Mouse (Mus musculus) olfactory bulb, adult 2 months (tissue): Measurements from ENCODE around the gene Ccnb1. TPM values are rescaled to one million over a fixed set of nuclear protein-coding genes. Genes with fewer than 3 reads are reported as not detected.

Experiments used
- H3K27ac ChIP-seq: fragments of 200-500 bp; 2 replicates; pipeline ENCODE4 v1.5.1; 2012; ENCODE audit warnings: low read depth, low read length; ENCODE audit not compliant: insufficient read depth
- H3K4me1 ChIP-seq: fragments of 200-500 bp; 2 replicates; pipeline ENCODE4 v1.6.1; 2012; ENCODE audit warnings: low read length; ENCODE audit not compliant: control insufficient read depth, insufficient read depth
- H3K4me3 ChIP-seq: fragments of 200-500 bp; 2 replicates; pipeline ENCODE4 v1.5.1; 2012; ENCODE audit warnings: mild to moderate bottlenecking, low read depth, low read length, moderate library complexity; ENCODE audit not compliant: insufficient read depth
- CTCF ChIP-seq: fragments of 200-500 bp; IDR thresholded peaks from 2 replicates; pipeline ENCODE4 v1.5.1; 2012; ENCODE audit warnings: low read depth, mild to moderate bottlenecking, low read length, moderate library complexity; ENCODE audit not compliant: insufficient read depth
- POLR2A ChIP-seq: fragments of 200-500 bp; IDR thresholded peaks from 2 replicates; pipeline ENCODE4 v1.6.1; 2012; ENCODE audit warnings: mild to moderate bottlenecking, low read depth, low read length, moderate library complexity; ENCODE audit not compliant: insufficient read depth
- WGBS: fragments of 180-500 bp; shearing (Covaris S2); methylation state at CpG from one replicate; pipeline ENCODE4 v1.1.7; 2018; 5-methylcytosine and 5-hydroxymethylcytosine counted together
- polyA plus RNA-seq: library from polyadenylated mRNA; stranded (reverse); fragments of >200 nt; gene quantifications from 2 replicates; pipeline ENCODE4 v1.2.4, GENCODE M21; 2012; ENCODE audit warnings: low replicate concordance; ENCODE audit not compliant: missing spikeins, insufficient read depth, insufficient read length

Ccnb1 gene
- not detected in 2 replicates for polyA plus RNA-seq

- TF ChIP-seq CTCF, result no peak
- TF ChIP-seq POLR2A, result no peak
- Histone ChIP-seq H3K4me3 (peak within 1 kb of the TSS; percentile 55), H3K4me1 (peaks cover 4% of the 10 kb centered on the region; the same call in 1 of the 2 replicates), H3K27ac (no peak within 1 kb of the TSS)
- WGBS, result under 1% methylated on average over 35 of the region's 35 CpGs
Measured at GRCm38 (mm10) chr13:100786414-100786867, at the start of gene Ccnb1. Gene Ccnb1, minus strand, starts transcription at chr13:100786570.

DNA sequence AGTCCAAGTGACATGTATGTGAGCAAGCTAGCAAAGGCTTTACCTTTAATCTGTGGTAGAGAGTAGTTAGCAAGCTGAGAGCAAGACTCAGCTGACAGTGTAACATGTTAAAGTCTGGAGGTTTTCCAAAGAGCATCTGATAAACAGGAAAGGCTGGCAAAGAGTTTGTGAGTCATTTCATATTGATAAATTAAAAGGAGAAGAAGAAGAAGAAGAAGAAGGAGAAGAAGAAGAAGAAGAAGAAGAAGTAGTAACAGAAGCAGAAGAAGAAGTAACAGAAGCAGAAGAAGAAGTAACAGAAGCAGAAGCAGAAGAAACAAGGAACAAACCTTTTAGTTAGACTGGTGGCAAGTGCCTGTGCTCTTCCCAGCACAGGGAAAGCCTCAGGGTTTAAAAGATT, 48.4 kb upstream of the Ccnb1 start:
- H3K4me3 ChIP-seq, result no peak overlapping the region
- no peak for TF ChIP-seq CTCF
- no peak for TF ChIP-seq POLR2A
- peaks cover 3% of the 10 kb centered on the region for H3K4me1 ChIP-seq
- H3K27ac ChIP-seq, result no peak overlapping the region

DNA sequence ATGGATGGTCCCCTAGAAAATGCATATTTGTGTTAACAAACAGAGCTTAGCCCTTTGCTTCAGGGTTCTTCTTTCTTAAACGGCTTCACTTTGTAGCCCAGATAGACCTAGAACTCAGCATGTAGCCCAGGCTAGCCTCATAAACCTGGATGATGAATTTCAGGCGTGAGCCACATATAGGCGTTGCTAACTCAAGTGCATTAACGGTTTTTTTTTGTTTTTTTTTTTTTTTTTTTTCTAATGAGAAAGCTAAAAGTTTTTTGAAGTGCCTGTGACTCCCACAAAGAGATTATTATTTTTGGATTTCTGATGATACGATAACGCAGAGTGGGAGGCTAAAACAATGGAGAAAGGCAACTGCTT, 47.3 kb upstream of the Ccnb1 start:
- Histone ChIP-seq H3K4me1 (peaks cover 6% of the 10 kb centered on the region), H3K27ac (no peak overlapping the region), H3K4me3 (peak overlapping the region; percentile 84; the same call in 1 of the 2 replicates)
- WGBS, result 30% methylated on average over 6 of the region's 6 CpGs
- TF ChIP-seq POLR2A (no peak), CTCF (no peak)

- peaks cover 6% of the 10 kb centered on the region for H3K4me1 ChIP-seq
- H3K4me3 ChIP-seq, result peak within 1 kb of the TSS; percentile 84
- peak within 1 kb of the TSS; percentile 59 for H3K27ac ChIP-seq
- under 1% methylated on average over 94 of the region's 94 CpGs for WGBS
- TF ChIP-seq CTCF (peak; percentile 73), POLR2A (peak; percentile 91)
Measured at GRCm38 (mm10) chr13:100832741-100833639, 46.6 kb upstream of the Ccnb1 start, which contains the start of gene Slc30a5. Gene Slc30a5, minus strand, starts transcription at chr13:100833427.

DNA sequence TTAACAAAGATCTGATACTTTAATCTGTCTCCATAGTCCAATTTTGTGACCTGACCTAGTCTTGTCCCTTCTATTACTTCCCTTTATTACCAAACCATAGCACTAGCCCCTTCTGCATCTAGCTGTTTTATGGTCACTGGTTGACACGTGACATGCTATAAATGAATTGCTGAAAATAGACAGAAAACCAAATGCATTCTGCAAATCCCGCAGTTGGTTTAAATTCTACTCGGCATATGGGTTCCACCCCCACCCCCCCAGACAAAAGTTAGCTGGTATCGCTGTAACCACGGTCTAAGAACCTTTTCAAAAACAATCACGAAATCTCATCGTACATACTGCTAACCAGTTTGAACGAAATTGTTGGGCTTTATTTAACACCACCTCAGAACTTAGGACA, 45.8 kb upstream of the Ccnb1 start:
- WGBS, result 2% methylated on average over 8 of the region's 8 CpGs
- H3K27ac ChIP-seq, result no peak overlapping the region
- TF ChIP-seq CTCF (no peak), POLR2A (no peak)

GRCm38 (mm10) chr13:100831123-100831522, 44.8 kb upstream of the Ccnb1 start:
- no peak overlapping the region for H3K4me3 ChIP-seq
- no peak for TF ChIP-seq POLR2A
- no peak for TF ChIP-seq CTCF
- no peak overlapping the region for H3K27ac ChIP-seq
- peaks cover 6% of the 10 kb centered on the region for H3K4me1 ChIP-seq
- WGBS, result 77% methylated on average over 6 of the region's 6 CpGs

More for the DNA sequence above, 45.8 kb upstream of the Ccnb1 start:
- Histone ChIP-seq H3K4me1 (peaks cover 6% of the 10 kb centered on the region), H3K4me3 (no peak overlapping the region)

GRCm38 (mm10) chr13:100825627-100826410, 39.4 kb upstream of the Ccnb1 start:
- Histone ChIP-seq H3K27ac (no peak overlapping the region), H3K4me3 (no peak overlapping the region), H3K4me1 (peaks cover 3% of the 10 kb centered on the region; the same call in 1 of the 2 replicates)
- TF ChIP-seq POLR2A, result no peak
- no peak for TF ChIP-seq CTCF
- 86% methylated on average over 9 of the region's 9 CpGs for WGBS

DNA sequence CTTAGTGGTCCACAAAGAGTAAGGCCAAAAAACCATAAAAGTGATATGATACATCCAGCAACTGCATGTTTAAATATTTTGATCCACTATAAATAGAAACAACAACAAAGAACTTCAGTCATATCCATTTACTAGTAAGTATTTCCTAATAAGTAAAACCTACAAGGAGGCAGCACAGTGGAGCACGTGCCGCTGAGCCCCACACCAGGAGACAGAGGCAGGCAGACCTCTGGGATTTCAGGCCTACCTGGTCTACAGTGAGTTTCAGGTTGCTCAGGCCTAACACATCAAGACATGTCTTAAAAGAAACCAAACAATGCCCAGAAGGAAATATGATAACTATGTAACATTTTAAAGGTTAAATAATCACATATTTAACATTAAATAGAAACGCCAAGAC, 38.5 kb upstream of the Ccnb1 start:
- H3K27ac ChIP-seq, result no peak overlapping the region
- TF ChIP-seq CTCF (no peak), POLR2A (no peak)
- WGBS, result 89% methylated on average over 3 of the region's 3 CpGs
- H3K4me3 ChIP-seq, result no peak overlapping the region
- peaks cover 3% of the 10 kb centered on the region; the same call in 1 of the 2 replicates for H3K4me1 ChIP-seq

DNA sequence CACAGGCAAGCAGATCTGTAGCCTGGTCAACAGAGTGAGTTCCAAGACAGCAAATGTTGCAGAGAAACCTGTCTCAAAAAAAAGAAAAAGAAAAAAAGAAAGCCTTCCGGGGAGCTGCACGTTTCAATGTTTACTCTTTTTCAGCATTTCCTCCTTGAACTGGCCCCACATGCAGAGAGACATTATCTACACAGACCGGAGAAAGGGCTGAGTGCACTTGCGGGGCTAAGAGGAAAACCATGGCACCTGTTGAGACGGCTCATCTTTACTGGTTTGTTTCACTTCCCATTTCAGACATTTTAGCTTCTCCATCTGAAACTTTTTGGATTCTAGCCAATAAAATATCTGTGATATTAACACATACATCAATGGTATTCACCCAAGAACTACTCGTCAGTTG, 37.9 kb upstream of the Ccnb1 start:
- Histone ChIP-seq H3K4me1 (no peaks in the 10 kb centered on the region), H3K4me3 (no peak overlapping the region), H3K27ac (no peak overlapping the region)
- 81% methylated on average over 6 of the region's 6 CpGs for WGBS
- no peak for TF ChIP-seq CTCF
- TF ChIP-seq POLR2A, result no peak
